Mouse (Mus musculus) embryonic fibroblast, embryonic 13.5 days (primary cell): Measurements from ENCODE around the gene Ctsd.

Experiments
- CTCF ChIP-seq: IDR thresholded peaks from 2 replicates; pipeline ENCODE4 v1.5.1; 2011; ENCODE audit warnings: mild to moderate bottlenecking, control low read depth, low read length, moderate library complexity, borderline replicate concordance; ENCODE audit not compliant: insufficient read depth
- POLR2A ChIP-seq: IDR thresholded peaks from 2 replicates; pipeline ENCODE4 v1.6.1; 2011; ENCODE audit warnings: low read depth, mild to moderate bottlenecking, control low read depth, low read length, moderate library complexity

DNA sequence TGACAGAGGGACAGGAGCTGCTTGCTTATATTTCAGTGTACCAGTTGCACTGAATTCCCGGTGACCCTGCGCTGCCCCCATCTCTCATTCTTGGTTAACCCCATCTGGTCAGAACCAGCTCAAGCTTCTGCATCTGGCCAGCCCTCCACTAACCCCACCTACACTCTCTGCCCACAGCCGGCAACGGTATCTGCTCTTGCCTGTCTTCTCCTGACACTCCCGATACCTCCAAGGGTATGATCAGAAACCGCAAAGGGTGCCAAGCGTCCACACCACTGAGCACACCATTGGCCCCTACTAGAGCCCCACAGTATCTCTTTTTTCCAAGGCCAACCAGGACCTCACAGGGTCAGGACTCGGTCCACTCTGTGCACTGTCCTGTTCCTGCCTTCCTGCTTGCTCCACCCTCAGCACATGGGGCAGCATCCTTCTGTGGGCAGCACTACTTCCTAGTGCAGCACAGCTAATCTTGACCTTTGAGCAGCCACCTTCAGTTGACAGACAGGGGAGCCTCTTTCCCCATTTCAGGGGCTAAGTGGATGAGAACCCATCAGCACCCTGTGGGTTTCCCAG, 33.1 kb downstream of the Ctsd start:
- no peak for TF ChIP-seq CTCF
- no peak for TF ChIP-seq POLR2A
